Mouse (Mus musculus) brown adipose tissue, adult 24 weeks (tissue): Measurements from ENCODE around the gene Frmd4a. TPM values are rescaled to one million over a fixed set of nuclear protein-coding genes. Genes with fewer than 3 reads are reported as not detected.

Experiments used
- H3K27ac ChIP-seq: fragments of 200-500 bp; replicated peaks from 2 replicates; pipeline ENCODE4 v1.5.1; 2012; ENCODE audit warnings: low read depth, mild to moderate bottlenecking, low read length
- H3K4me1 ChIP-seq: fragments of 200-500 bp; 2 replicates; pipeline ENCODE4 v1.6.1; 2012; ENCODE audit warnings: low read length, mixed read lengths; ENCODE audit not compliant: control insufficient read depth, insufficient read depth, insufficient read length
- H3K4me3 ChIP-seq: fragments of 200-500 bp; 2 replicates; pipeline ENCODE4 v1.5.1; 2012; ENCODE audit warnings: low read depth, mild to moderate bottlenecking, low read length, moderate library complexity; ENCODE audit not compliant: insufficient read depth
- polyA plus RNA-seq: library from polyadenylated mRNA; stranded (reverse); fragments of >200 nt; gene quantifications from 2 replicates; pipeline ENCODE4 v1.2.4, GENCODE M21; 2012; ENCODE audit not compliant: missing spikeins, insufficient read depth, insufficient read length

Gene Frmd4a
- polyA plus RNA-seq, 1 experiment = 2.3 TPM

DNA sequence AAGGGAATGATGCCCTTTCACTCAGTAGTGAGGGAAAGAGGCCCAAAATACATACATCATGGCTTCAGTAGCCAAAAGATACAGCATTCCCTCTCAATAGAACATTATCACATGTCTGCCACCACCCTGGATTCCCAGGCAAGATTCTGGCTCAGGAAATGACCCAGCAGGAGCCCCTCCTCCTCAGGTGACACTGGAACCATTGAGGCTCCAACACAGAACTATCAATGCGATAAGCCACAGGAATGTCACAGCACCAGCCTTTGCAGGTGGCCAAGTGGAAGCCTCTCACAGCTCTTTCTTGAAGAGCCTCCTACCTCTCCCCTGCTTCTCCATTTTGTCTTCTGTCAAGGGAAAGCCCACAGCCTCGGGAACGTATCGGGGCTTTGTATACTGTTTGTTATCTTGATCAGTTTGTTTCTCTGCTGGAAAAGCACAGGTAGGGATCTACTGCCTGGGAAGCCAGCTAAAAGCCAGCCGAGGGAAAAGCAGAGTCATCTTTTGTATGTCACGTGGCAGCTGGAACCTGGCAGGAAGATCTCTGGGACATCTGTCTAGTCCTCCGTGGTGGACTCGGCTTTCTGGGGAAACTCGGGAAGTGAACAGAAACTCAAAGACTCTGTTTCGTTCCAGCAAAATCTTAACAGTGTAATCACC is 491.6 kb downstream of the Frmd4a start:
- Histone ChIP-seq H3K4me3 (no peak overlapping the region), H3K27ac (no peak overlapping the region)

DNA sequence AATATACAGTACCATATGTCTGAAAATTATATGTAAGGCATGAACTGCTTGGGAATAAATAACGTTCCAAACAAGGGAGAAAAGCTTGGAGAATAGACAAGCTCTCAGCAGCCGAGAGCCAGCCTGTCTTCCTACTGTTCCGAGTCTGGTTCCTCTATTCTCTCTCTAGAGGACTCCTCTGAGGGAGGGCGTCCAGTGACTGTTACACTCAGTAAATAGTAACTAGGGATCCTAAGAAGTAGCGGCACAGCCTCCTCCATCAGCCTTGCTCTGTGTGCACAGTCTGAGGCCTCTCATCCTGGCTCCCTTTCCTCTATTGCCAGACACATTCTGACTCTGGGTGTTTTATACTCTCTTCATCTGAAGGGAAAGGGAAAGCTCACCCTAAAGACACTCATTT is 492.2 kb downstream of the Frmd4a start:
- H3K27ac ChIP-seq = no peak overlapping the region
- no peak overlapping the region for H3K4me3 ChIP-seq
- no peaks in the 10 kb centered on the region for H3K4me1 ChIP-seq

More for the DNA sequence above, 491.6 kb downstream of the Frmd4a start:
- H3K4me1 ChIP-seq = no peaks in the 10 kb centered on the region

- no peak overlapping the region for H3K4me3 ChIP-seq
- H3K4me1 ChIP-seq = no peaks in the 10 kb centered on the region
- no peak overlapping the region for H3K27ac ChIP-seq
Observed at GRCm38 (mm10) chr2:4510208-4511079, 492.9 kb downstream of the Frmd4a start.

- no peak overlapping the region for H3K27ac ChIP-seq
- no peaks in the 10 kb centered on the region for H3K4me1 ChIP-seq
- no peak overlapping the region for H3K4me3 ChIP-seq
Observed at GRCm38 (mm10) chr2:4511080-4511386, 493.5 kb downstream of the Frmd4a start.

DNA sequence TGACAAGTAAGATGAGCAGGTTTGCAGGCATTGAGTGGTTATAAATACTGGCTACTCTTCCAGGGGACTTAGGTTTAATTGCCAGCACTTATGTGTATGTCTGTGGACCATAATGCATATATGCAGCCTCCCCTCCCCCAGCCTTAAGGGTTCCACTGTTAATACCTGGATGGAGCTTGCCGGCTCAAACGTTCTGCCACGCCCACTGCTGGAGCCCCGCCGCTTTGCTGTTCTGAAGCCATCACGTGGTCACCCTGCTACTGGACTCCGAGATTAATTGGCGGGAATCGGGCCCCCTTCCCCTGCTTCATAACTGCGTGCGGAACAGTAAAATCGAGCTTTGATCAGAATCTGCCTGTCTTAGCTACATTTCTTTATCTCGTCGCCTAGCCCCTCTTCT is 495.1 kb downstream of the Frmd4a start:
- Histone ChIP-seq H3K4me1 (no peaks in the 10 kb centered on the region), H3K27ac (no peak overlapping the region), H3K4me3 (no peak overlapping the region)

DNA sequence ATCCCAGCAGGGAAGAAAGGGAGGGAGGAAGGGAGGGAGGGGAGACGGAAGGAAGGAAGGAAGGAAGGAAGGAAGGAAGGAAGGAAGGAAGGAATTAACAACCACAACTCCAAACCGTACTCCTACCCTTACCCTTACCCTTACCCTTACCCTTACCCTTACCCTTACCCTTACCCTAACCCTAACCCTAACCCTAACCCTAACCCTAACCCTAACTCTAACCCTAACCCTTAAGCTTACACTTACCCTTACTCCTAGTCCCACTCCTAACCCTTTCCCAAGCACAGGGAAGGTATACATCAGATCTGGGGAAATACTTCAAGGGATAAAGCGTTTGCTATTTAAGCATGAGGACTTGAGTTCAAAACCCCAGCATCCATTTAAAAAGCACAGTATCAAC is 498.4 kb downstream of the Frmd4a start:
- Histone ChIP-seq H3K4me1 (no peaks in the 10 kb centered on the region), H3K4me3 (no peak overlapping the region), H3K27ac (no peak overlapping the region)

DNA sequence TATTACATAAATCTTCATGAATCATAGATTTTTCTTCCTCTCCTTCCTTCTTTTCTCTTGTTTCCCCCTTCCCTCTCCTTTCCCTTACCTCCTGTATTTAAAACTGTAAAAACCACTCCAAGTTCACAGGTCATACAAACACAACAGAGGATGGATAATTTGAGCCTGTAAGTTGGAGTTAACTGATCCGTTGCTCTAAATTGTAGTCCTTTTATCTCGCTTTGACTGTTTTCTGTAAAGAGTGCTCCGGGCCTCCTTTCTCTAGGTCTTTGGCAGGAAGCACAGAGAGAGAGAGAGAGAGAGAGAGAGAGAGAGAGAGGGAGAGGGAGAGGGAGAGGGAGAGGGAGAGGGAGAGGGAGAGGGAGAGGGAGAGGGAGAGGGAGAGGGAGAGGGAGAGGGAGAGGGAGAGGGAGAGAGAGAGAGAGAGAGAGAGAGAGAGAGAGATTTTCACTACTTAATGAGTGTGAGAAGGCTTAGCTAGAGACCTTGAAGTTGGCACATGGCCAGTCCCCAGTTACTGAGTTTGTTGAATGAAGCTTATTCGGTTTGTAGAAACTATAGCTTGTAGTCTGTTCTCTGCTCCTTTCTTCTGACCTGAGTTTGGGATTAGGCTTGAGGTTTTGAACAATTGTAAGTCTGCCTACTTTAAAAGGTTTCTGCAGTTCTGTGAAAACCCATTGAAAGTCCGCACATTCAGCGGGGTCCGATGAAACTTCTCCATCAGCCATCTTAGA is 499.5 kb downstream of the Frmd4a start:
- no peak overlapping the region for H3K27ac ChIP-seq
- H3K4me1 ChIP-seq = no peaks in the 10 kb centered on the region
- H3K4me3 ChIP-seq = no peak overlapping the region

- Histone ChIP-seq H3K4me3 (no peak overlapping the region), H3K4me1 (no peaks in the 10 kb centered on the region), H3K27ac (no peak overlapping the region)
Observed at GRCm38 (mm10) chr2:4517553-4518125, 500.1 kb downstream of the Frmd4a start.

DNA sequence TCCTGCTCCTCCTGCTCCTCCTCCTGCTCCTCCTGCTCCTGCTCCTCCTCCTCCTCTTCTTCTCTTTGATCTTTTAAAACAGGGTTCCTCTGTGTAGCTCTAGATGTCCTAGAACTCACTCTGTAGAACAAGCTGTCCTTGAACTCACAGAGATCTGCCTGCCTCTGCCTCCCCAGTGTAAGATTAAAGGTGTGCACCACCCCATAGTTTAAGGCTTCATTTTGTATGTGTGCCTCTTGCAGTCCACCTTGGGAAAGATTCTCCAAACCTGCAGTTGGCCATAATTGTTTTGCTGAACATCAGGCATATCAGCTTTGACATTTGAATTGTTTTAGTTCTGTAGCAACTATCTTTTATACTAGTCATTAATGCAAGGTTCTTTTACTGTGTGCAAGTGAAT is 501.0 kb downstream of the Frmd4a start:
- Histone ChIP-seq H3K4me1 (no peaks in the 10 kb centered on the region), H3K4me3 (no peak overlapping the region), H3K27ac (no peak overlapping the region)

DNA sequence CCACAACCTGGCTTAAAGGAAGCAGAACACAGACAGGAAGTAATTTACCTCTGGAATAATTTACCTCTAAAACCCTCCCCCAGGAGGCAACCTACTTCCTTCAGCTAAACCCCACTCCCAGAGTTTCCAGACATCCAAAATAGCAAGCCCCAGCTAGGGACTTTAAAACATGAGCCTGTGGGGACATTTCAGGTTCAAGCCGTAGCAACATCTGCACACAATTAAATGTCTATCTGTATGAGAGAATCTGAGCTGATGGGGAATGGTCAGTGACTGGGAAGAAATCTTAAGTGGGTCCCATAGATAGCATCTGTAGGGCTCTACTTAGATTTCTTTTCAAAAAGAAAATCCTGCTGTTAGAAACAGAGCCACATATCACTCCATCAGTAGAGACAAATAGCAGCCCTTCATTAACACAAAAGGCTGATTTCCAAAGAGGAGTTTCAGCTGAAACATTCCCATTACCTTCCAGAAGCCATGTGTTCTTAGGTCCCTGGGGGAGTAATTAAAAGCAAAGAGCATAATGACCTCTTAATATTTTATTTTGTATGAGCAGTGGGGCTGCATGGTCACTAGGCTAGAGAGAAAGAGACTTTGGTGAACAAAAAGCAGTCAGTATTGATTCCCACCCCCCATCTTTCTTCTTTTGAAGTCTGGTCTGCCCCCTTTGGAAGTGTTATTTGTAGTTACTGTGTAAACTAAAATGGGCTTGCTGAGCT is 505.4 kb downstream of the Frmd4a start:
- no peak overlapping the region for H3K4me3 ChIP-seq
- H3K4me1 ChIP-seq = no peaks in the 10 kb centered on the region
- H3K27ac ChIP-seq = no peak overlapping the region

- no peak overlapping the region for H3K27ac ChIP-seq
- no peaks in the 10 kb centered on the region for H3K4me1 ChIP-seq
- no peak overlapping the region for H3K4me3 ChIP-seq
Observed at GRCm38 (mm10) chr2:4527094-4527493, 509.6 kb downstream of the Frmd4a start.

GRCm38 (mm10) chr2:4529254-4529729 is 511.8 kb downstream of the Frmd4a start:
- Histone ChIP-seq H3K4me1 (no peaks in the 10 kb centered on the region), H3K27ac (no peak overlapping the region), H3K4me3 (no peak overlapping the region)

GRCm38 (mm10) chr2:4531533-4532197 is 514.1 kb downstream of the Frmd4a start:
- Histone ChIP-seq H3K4me1 (no peaks in the 10 kb centered on the region), H3K27ac (no peak overlapping the region)

GRCm38 (mm10) chr2:4532198-4532568 is 514.7 kb downstream of the Frmd4a start:
- Histone ChIP-seq H3K4me1 (no peaks in the 10 kb centered on the region), H3K4me3 (no peak overlapping the region), H3K27ac (no peak overlapping the region)

More at GRCm38 (mm10) chr2:4531533-4532197, 514.1 kb downstream of the Frmd4a start:
- H3K4me3 ChIP-seq = no peak overlapping the region
